Mouse (Mus musculus) olfactory bulb, adult 2 months (tissue): Measurements from ENCODE around the gene Llgl2.

ENCODE experiments used
- CTCF ChIP-seq: fragments of 200-500 bp; IDR thresholded peaks from 2 replicates; pipeline ENCODE4 v1.5.1; 2012; ENCODE audit warnings: low read depth, mild to moderate bottlenecking, low read length, moderate library complexity; ENCODE audit not compliant: insufficient read depth
- POLR2A ChIP-seq: fragments of 200-500 bp; IDR thresholded peaks from 2 replicates; pipeline ENCODE4 v1.6.1; 2012; ENCODE audit warnings: mild to moderate bottlenecking, low read depth, low read length, moderate library complexity; ENCODE audit not compliant: insufficient read depth

- TF ChIP-seq CTCF: no peak
- TF ChIP-seq POLR2A: no peak
These were observed 20.4 kb downstream of the Llgl2 start for GRCm38 (mm10) chr11:115844240-115844639.
